Mouse (Mus musculus): ENCODE measurements around the gene Hoga1. TPM values are rescaled to one million over a fixed set of nuclear protein-coding genes. Genes with fewer than 3 reads are reported as not detected.
"Not testable (repeated sequence)": the region's sequence is repeated elsewhere in the genome, so short reads cannot be mapped to it uniquely, and the experiment has no call there.

The Hoga1 gene
- total RNA-seq, 2 experiments from 2014 or later = 1.1 to 1.7 TPM

- DNase-seq (ENCODE audit: low spot score) = no peak
- intact Hi-C loops (cut with DNase I) = no loop called here
Measured at GRCm38 (mm10) chr19:42056719-42057409, 11.5 kb downstream of the Hoga1 start.

- no peak for DNase-seq (ENCODE audit: low spot score)
- intact Hi-C loops (cut with DNase I) = no loop called here
Measured at GRCm38 (mm10) chr19:42058426-42058825, 13.0 kb downstream of the Hoga1 start.

GRCm38 (mm10) chr19:42061443-42061842 is 16.0 kb downstream of the Hoga1 start:
- intact Hi-C loops (cut with DNase I) = no loop called here
- DNase-seq (ENCODE audit: low spot score) = no peak

GRCm38 (mm10) chr19:42068441-42069240 is 23.2 kb downstream of the Hoga1 start:
- no peak for DNase-seq (ENCODE audit: low spot score)
- intact Hi-C loops (cut with DNase I) = loop anchor here (2.0 kb wide), 1 partner anchor 34 kb away; the partner anchor contains the start of gene Ankrd2

- DNase-seq (ENCODE audit: low spot score) = no peak
- intact Hi-C loops (cut with DNase I) = loop anchor here (2.0 kb wide), 1 partner anchor 34 kb away; the partner anchor contains the start of gene Ankrd2
Measured at GRCm38 (mm10) chr19:42069241-42069525, 23.8 kb downstream of the Hoga1 start.

- DNase-seq (ENCODE audit: low spot score) = no peak
- intact Hi-C loops (cut with DNase I) = no loop called here
Measured at GRCm38 (mm10) chr19:42071221-42071620, 25.8 kb downstream of the Hoga1 start.

GRCm38 (mm10) chr19:42071886-42072608 is 26.6 kb downstream of the Hoga1 start:
- DNase-seq (ENCODE audit: low spot score) = no peak
- intact Hi-C loops (cut with DNase I) = no loop called here

- intact Hi-C loops (cut with DNase I) = no loop called here
- DNase-seq (ENCODE audit: low spot score) = no peak
Measured at GRCm38 (mm10) chr19:42072802-42073201, 27.4 kb downstream of the Hoga1 start.

- intact Hi-C loops (cut with DNase I) = loop anchor here (5.0 kb wide), 1 partner anchor 88 kb away; no protein-coding TSS in a partner anchor
- no peak for DNase-seq (ENCODE audit: low spot score)
Measured at GRCm38 (mm10) chr19:42075051-42075450, 29.6 kb downstream of the Hoga1 start.

GRCm38 (mm10) chr19:42075992-42076391 is 30.6 kb downstream of the Hoga1 start:
- DNase-seq (ENCODE audit: low spot score) = no peak
- intact Hi-C loops (cut with DNase I) = loop anchor here (5.0 kb wide), 1 partner anchor 89 kb away; no protein-coding TSS in a partner anchor

- DNase-seq (ENCODE audit: low spot score) = no peak
- intact Hi-C loops (cut with DNase I) = loop anchor here (5.0 kb wide), 1 partner anchor 91 kb away; no protein-coding TSS in a partner anchor
Measured at GRCm38 (mm10) chr19:42078566-42078965, 33.2 kb downstream of the Hoga1 start.

GRCm38 (mm10) chr19:42079006-42079405 is 33.6 kb downstream of the Hoga1 start:
- intact Hi-C loops (cut with DNase I) = loop anchor here (5.0 kb wide), 1 partner anchor 92 kb away; no protein-coding TSS in a partner anchor
- DNase-seq (ENCODE audit: low spot score) = no peak

GRCm38 (mm10) chr19:42079950-42080349 is 34.5 kb downstream of the Hoga1 start:
- intact Hi-C loops (cut with DNase I) = loop anchor here (5.0 kb wide), 1 partner anchor 93 kb away; no protein-coding TSS in a partner anchor
- DNase-seq (ENCODE audit: low spot score) = no peak

- intact Hi-C loops (cut with DNase I) = no loop called here
- DNase-seq (ENCODE audit: low spot score) = no peak
Measured at GRCm38 (mm10) chr19:42080469-42080868, 35.1 kb downstream of the Hoga1 start.

GRCm38 (mm10) chr19:42081613-42082012 is 36.2 kb downstream of the Hoga1 start:
- DNase-seq (ENCODE audit: low spot score); intact Hi-C loops (cut with DNase I): not testable (repeated sequence)

GRCm38 (mm10) chr19:42085690-42086089 is 40.3 kb downstream of the Hoga1 start:
- no peak for DNase-seq (ENCODE audit: low spot score)
- intact Hi-C loops (cut with DNase I) = no loop called here

- DNase-seq (ENCODE audit: low spot score) = peak; percentile 57
- intact Hi-C loops (cut with DNase I) = no loop called here
Measured at GRCm38 (mm10) chr19:42086166-42086565, 40.8 kb downstream of the Hoga1 start, which contains the start of gene Morn4. TSS of gene Morn4 (minus strand) at chr19:42086357.

- peak; percentile 33 for DNase-seq (ENCODE audit: low spot score)
- intact Hi-C loops (cut with DNase I) = no loop called here
Measured at GRCm38 (mm10) chr19:42089103-42089747, 43.8 kb downstream of the Hoga1 start.

- DNase-seq (ENCODE audit: low spot score) = peak; percentile 99
- intact Hi-C loops (cut with DNase I) = loop anchor here (2.0 kb wide), 1 partner anchor 39 kb away; the partner anchor contains the start of gene Avpi1
Measured at GRCm38 (mm10) chr19:42089748-42090595, 44.6 kb downstream of the Hoga1 start, which contains the start of gene Pi4k2a. TSS of gene Pi4k2a (plus strand) at chr19:42090470.
